Mouse (Mus musculus) lung, postnatal 0 days (tissue): ENCODE data around the gene Gng4.

Experiments used
- CTCF ChIP-seq: IDR thresholded peaks from 2 replicates; pipeline ENCODE4 v1.5.1; 2016; ENCODE audit warnings: antibody characterized with exemption, mild to moderate bottlenecking
- EP300 ChIP-seq: IDR thresholded peaks from 2 replicates; pipeline ENCODE4 v1.6.1; 2016; ENCODE audit warnings: antibody characterized with exemption, mild to moderate bottlenecking, control low read depth

GRCm38 (mm10) chr13:13780271-13780670 is 3.6 kb upstream of the Gng4 start:
- TF ChIP-seq CTCF = no peak
- no peak for TF ChIP-seq EP300
